Mouse (Mus musculus) C2C12 (cell line): ENCODE measurements around the gene Ippk.

Experiments used
- CEBPB ChIP-seq: IDR thresholded peaks from one replicate; pipeline ENCODE4 v1.6.1; 2011; ENCODE audit warnings: low read depth, mild to moderate bottlenecking, control low read depth, moderate library complexity
- CTCF ChIP-seq: IDR thresholded peaks from one replicate; pipeline ENCODE4 v1.5.1; 2011; ENCODE audit not compliant: control insufficient read depth, insufficient read depth, insufficient read length
- MAX ChIP-seq: IDR thresholded peaks from one replicate; pipeline ENCODE4 v1.6.1; 2011; ENCODE audit warnings: mild to moderate bottlenecking, control low read depth
- MYOD1 ChIP-seq: IDR thresholded peaks from one replicate; pipeline ENCODE4 v1.6.1; 2011; ENCODE audit warnings: low read depth; ENCODE audit not compliant: control insufficient read depth, insufficient read length
- USF1 ChIP-seq: IDR thresholded peaks from one replicate; pipeline ENCODE4 v1.6.1; 2011; ENCODE audit warnings: low read depth, mild to moderate bottlenecking, control low read depth, moderate library complexity

GRCm38 (mm10) chr13:49507176-49507575 is 86.1 kb downstream of the Ippk start:
- no peak for TF ChIP-seq CTCF
- TF ChIP-seq MYOD1: no peak
- no peak for TF ChIP-seq USF1
- TF ChIP-seq CEBPB: no peak
- TF ChIP-seq MAX: no peak
